Mouse (Mus musculus) fat pad, adult 2 months (tissue): ENCODE results near the gene Sowahc.

Experiments
- DNase-seq: peaks from one replicate; pipeline ENCODE4 v3.0.0-alpha.2; 2011; ENCODE audit warnings: low read depth, low spot score; ENCODE audit errors: extremely low read depth

The Sowahc gene

GRCm38 (mm10) chr10:59252396-59252795, 30.6 kb downstream of the Sowahc start:
- no peak for DNase-seq

GRCm38 (mm10) chr10:59253541-59254079, 31.9 kb downstream of the Sowahc start:
- DNase-seq, result no peak

GRCm38 (mm10) chr10:59256533-59256932, 34.8 kb downstream of the Sowahc start:
- no peak for DNase-seq

GRCm38 (mm10) chr10:59259572-59259971, 37.8 kb downstream of the Sowahc start:
- DNase-seq, result no peak

- DNase-seq, result no peak
These were observed 39.9 kb downstream of the Sowahc start for GRCm38 (mm10) chr10:59261603-59262002.

- DNase-seq, result no peak
These were observed 40.3 kb downstream of the Sowahc start for GRCm38 (mm10) chr10:59262021-59262420.

- no peak for DNase-seq
These were observed 41.2 kb downstream of the Sowahc start for GRCm38 (mm10) chr10:59262979-59263378.

- DNase-seq, result no peak
These were observed 43.3 kb downstream of the Sowahc start for GRCm38 (mm10) chr10:59265067-59265466.

- DNase-seq, result no peak
These were observed 43.9 kb downstream of the Sowahc start for GRCm38 (mm10) chr10:59265674-59266073.

GRCm38 (mm10) chr10:59266097-59266496, 44.3 kb downstream of the Sowahc start:
- no peak for DNase-seq

- DNase-seq, result no peak
These were observed 45.5 kb downstream of the Sowahc start for GRCm38 (mm10) chr10:59267275-59267674.

- DNase-seq, result no peak
These were observed 46.4 kb downstream of the Sowahc start for GRCm38 (mm10) chr10:59268109-59268508.

- DNase-seq, result no peak
These were observed 47.0 kb downstream of the Sowahc start for GRCm38 (mm10) chr10:59268754-59269153.

- DNase-seq, result no peak
These were observed 54.0 kb downstream of the Sowahc start for GRCm38 (mm10) chr10:59275745-59276144.
